Mouse (Mus musculus) midbrain, embryonic 10.5 days (tissue): ENCODE data around the gene Atg9b. TPM values are rescaled to one million over a fixed set of nuclear protein-coding genes. Genes with fewer than 3 reads are reported as not detected.
"Not testable (repeated sequence)": the region's sequence is repeated elsewhere in the genome, so short reads cannot be mapped to it uniquely, and the experiment has no call there.

ENCODE experiments used
- DNase-seq: peaks from one replicate; pipeline ENCODE4 v3.0.0-alpha.2; 2017; ENCODE audit warnings: low spot score
- H3K27ac ChIP-seq: fragments of 300-500 bp; sonication (generic); replicated peaks from 2 replicates; pipeline ENCODE4 v1.5.1; 2016; ENCODE audit warnings: mild to moderate bottlenecking
- H3K27me3 ChIP-seq: fragments of 300-500 bp; sonication (generic); 2 replicates; pipeline ENCODE4 v1.6.1; 2016; ENCODE audit warnings: low read depth, mild to moderate bottlenecking; ENCODE audit not compliant: poor library complexity, severe bottlenecking
- H3K36me3 ChIP-seq: fragments of 300-500 bp; sonication (generic); 2 replicates; pipeline ENCODE4 v1.6.1; 2016; ENCODE audit warnings: mild to moderate bottlenecking, moderate library complexity
- H3K4me1 ChIP-seq: fragments of 300-500 bp; sonication (generic); 2 replicates; pipeline ENCODE4 v1.6.1; 2016
- H3K4me3 ChIP-seq: fragments of 300-500 bp; sonication (generic); 2 replicates; pipeline ENCODE4 v1.5.1; 2016; ENCODE audit warnings: mild to moderate bottlenecking, moderate library complexity
- H3K9me3 ChIP-seq: fragments of 300-500 bp; sonication (generic); replicated peaks from 2 replicates; pipeline ENCODE4 v1.6.1; 2016; ENCODE audit warnings: mild to moderate bottlenecking
- WGBS: fragments of 180-500 bp; shearing (Covaris S2); methylation state at CpG from one replicate; pipeline ENCODE4 v1.1.7; 2016; 5-methylcytosine and 5-hydroxymethylcytosine counted together
- polyA plus RNA-seq: library from polyadenylated mRNA; unstranded; fragments of >200 nt; fragmentation: Nextera tagmentation; extraction: Ambion mirVana; gene quantifications from 2 replicates; pipeline ENCODE4 v1.2.1, GENCODE M21; 2016

The Atg9b gene
- polyA plus RNA-seq, 1 experiment from 2014 or later, result 0.72 TPM

- Histone ChIP-seq H3K27ac (no peak overlapping the region), H3K9me3 (no peaks in the 10 kb centered on the region), H3K27me3 (no peaks in the 10 kb centered on the region), H3K4me1 (0 out of 2 replicates have a peak, but pooled peaks cover 3% of the 10 kb centered on the region), H3K36me3 (peaks cover 58% of the 10 kb centered on the region), H3K4me3 (no peak overlapping the region)
- DNase-seq, result no peak
- 87% methylated on average over 11 of the region's 11 CpGs for WGBS
These were observed 8.4 kb upstream of the Atg9b start for GRCm38 (mm10) chr5:24400362-24400761.

GRCm38 (mm10) chr5:24399686-24400085, 7.7 kb upstream of the Atg9b start:
- Histone ChIP-seq H3K4me1 (peaks cover 7% of the 10 kb centered on the region), H3K27me3 (no peaks in the 10 kb centered on the region), H3K27ac (no peak overlapping the region), H3K4me3 (no peak overlapping the region), H3K36me3 (peaks cover 53% of the 10 kb centered on the region), H3K9me3 (no peaks in the 10 kb centered on the region)
- DNase-seq, result no peak
- 92% methylated on average over 10 of the region's 10 CpGs for WGBS

GRCm38 (mm10) chr5:24396254-24396653, 4.3 kb upstream of the Atg9b start:
- WGBS, result 94% methylated on average over 6 of the region's 6 CpGs

GRCm38 (mm10) chr5:24394165-24394894, 2.4 kb upstream of the Atg9b start:
- Histone ChIP-seq H3K27ac (peak overlapping the region; percentile 92), H3K27me3 (peaks cover 16% of the 10 kb centered on the region), H3K36me3 (peaks cover 4% of the 10 kb centered on the region; the same call in 1 of the 2 replicates), H3K9me3 (no peaks in the 10 kb centered on the region), H3K4me1 (peaks cover 24% of the 10 kb centered on the region), H3K4me3 (peak overlapping the region; percentile 68)
- peak; percentile 95 for DNase-seq
- WGBS, result 1% methylated on average over 36 of the region's 36 CpGs

More at GRCm38 (mm10) chr5:24396254-24396653, 4.3 kb upstream of the Atg9b start:
- not testable (repeated sequence) for H3K4me3 ChIP-seq, DNase-seq, H3K27ac ChIP-seq, H3K9me3 ChIP-seq, H3K27me3 ChIP-seq
- H3K36me3 ChIP-seq, result peaks cover 20% of the 10 kb centered on the region
- H3K4me1 ChIP-seq, result peaks cover 21% of the 10 kb centered on the region

- Histone ChIP-seq H3K4me1 (peaks cover 30% of the 10 kb centered on the region), H3K27ac (peak within 1 kb of the TSS; percentile 92), H3K36me3 (peaks cover 4% of the 10 kb centered on the region; the same call in 1 of the 2 replicates), H3K9me3 (no peaks in the 10 kb centered on the region), H3K4me3 (peak within 1 kb of the TSS; percentile 68), H3K27me3 (peaks cover 25% of the 10 kb centered on the region)
- 20% methylated on average over 7 of the region's 7 CpGs for WGBS
- DNase-seq, result peak; percentile 81
These were observed 1.6 kb upstream of the Atg9b start, which contains the start of gene Abcb8 for GRCm38 (mm10) chr5:24393392-24393997. Gene Abcb8 (plus strand): TSS chr5:24393663.

GRCm38 (mm10) chr5:24392724-24393123, 781 bp upstream of the Atg9b start:
- Histone ChIP-seq H3K27ac (no peak overlapping the region), H3K27me3 (peaks cover 32% of the 10 kb centered on the region), H3K4me1 (peaks cover 38% of the 10 kb centered on the region), H3K36me3 (peaks cover 4% of the 10 kb centered on the region; the same call in 1 of the 2 replicates), H3K4me3 (no peak overlapping the region), H3K9me3 (no peaks in the 10 kb centered on the region)
- no peak for DNase-seq
- 83% methylated on average over 7 of the region's 7 CpGs for WGBS

- H3K4me1 ChIP-seq, result peaks cover 52% of the 10 kb centered on the region
- H3K4me3 ChIP-seq, result no peak overlapping the region
- no peaks in the 10 kb centered on the region for H3K36me3 ChIP-seq
- no peaks in the 10 kb centered on the region for H3K9me3 ChIP-seq
- peaks cover 63% of the 10 kb centered on the region for H3K27me3 ChIP-seq
- peak overlapping the region; percentile 46; the same call in 1 of the 2 replicates for H3K27ac ChIP-seq
- DNase-seq, result no peak
- WGBS, result 81% methylated on average over 4 of the region's 4 CpGs
These were observed 2.3 kb downstream of the Atg9b start for GRCm38 (mm10) chr5:24389658-24390020.

GRCm38 (mm10) chr5:24389011-24389657, 2.8 kb downstream of the Atg9b start:
- peaks cover 52% of the 10 kb centered on the region for H3K4me1 ChIP-seq
- DNase-seq, result peak; percentile 31
- 55% methylated on average over 7 of the region's 7 CpGs for WGBS
- no peaks in the 10 kb centered on the region for H3K36me3 ChIP-seq
- H3K9me3 ChIP-seq, result no peaks in the 10 kb centered on the region
- peaks cover 68% of the 10 kb centered on the region for H3K27me3 ChIP-seq
- H3K4me3 ChIP-seq, result no peak overlapping the region
- H3K27ac ChIP-seq, result peak overlapping the region; percentile 46; the same call in 1 of the 2 replicates

GRCm38 (mm10) chr5:24388246-24388915, 3.6 kb downstream of the Atg9b start:
- 24% methylated on average over 26 of the region's 26 CpGs for WGBS

GRCm38 (mm10) chr5:24387264-24388241, 4.4 kb downstream of the Atg9b start:
- H3K27ac ChIP-seq, result peak overlapping the region; percentile 78
- H3K36me3 ChIP-seq, result no peaks in the 10 kb centered on the region
- peaks cover 68% of the 10 kb centered on the region for H3K27me3 ChIP-seq
- peaks cover 55% of the 10 kb centered on the region for H3K4me1 ChIP-seq
- peak; percentile 65 for DNase-seq
- H3K9me3 ChIP-seq, result no peaks in the 10 kb centered on the region
- WGBS, result 1% methylated on average over 73 of the region's 73 CpGs
- H3K4me3 ChIP-seq, result peak overlapping the region; percentile 61

More at GRCm38 (mm10) chr5:24388246-24388915, 3.6 kb downstream of the Atg9b start:
- Histone ChIP-seq H3K27ac (peak overlapping the region; percentile 78), H3K9me3 (no peaks in the 10 kb centered on the region), H3K4me3 (peak overlapping the region; percentile 61), H3K27me3 (peaks cover 68% of the 10 kb centered on the region), H3K36me3 (no peaks in the 10 kb centered on the region), H3K4me1 (peaks cover 52% of the 10 kb centered on the region)
- DNase-seq, result no peak

GRCm38 (mm10) chr5:24385887-24386550, 5.9 kb downstream of the Atg9b start:
- H3K4me1 ChIP-seq, result peaks cover 61% of the 10 kb centered on the region
- WGBS, result 83% methylated on average over 10 of the region's 10 CpGs
- H3K4me3 ChIP-seq, result no peak overlapping the region

More at GRCm38 (mm10) chr5:24385887-24386550, 5.9 kb downstream of the Atg9b start:
- no peak overlapping the region for H3K27ac ChIP-seq
- peaks cover 68% of the 10 kb centered on the region for H3K27me3 ChIP-seq
- H3K9me3 ChIP-seq, result no peaks in the 10 kb centered on the region
- DNase-seq, result no peak
- H3K36me3 ChIP-seq, result no peaks in the 10 kb centered on the region
